Mouse (Mus musculus) CH12.LX (cell line): ENCODE measurements around the gene Exosc7. TPM values are rescaled to one million over a fixed set of nuclear protein-coding genes. Genes with fewer than 3 reads are reported as not detected.

Experiments
- DNase-seq: peaks from one replicate; pipeline ENCODE4 v3.0.0-alpha.2; 2013; ENCODE audit errors: extremely low read depth
- H3K27ac ChIP-seq: 2 replicates; pipeline ENCODE4 v1.5.1; 2012; ENCODE audit warnings: low read depth, mild to moderate bottlenecking, control low read depth, moderate library complexity; ENCODE audit not compliant: insufficient read depth
- H3K27me3 ChIP-seq: replicated peaks from 2 replicates; pipeline ENCODE3; 2012; ENCODE audit warnings: inconsistent platforms
- H3K36me3 ChIP-seq, 2 experiments: replicated peaks in 1 of 2; 2 replicates each; pipeline versions ENCODE3 to v1.6.1; 2012; ENCODE audit warnings: inconsistent platforms in 1 of 2, low read length in 1 of 2, mild to moderate bottlenecking in 1 of 2, mixed read lengths in 1 of 2, moderate library complexity in 1 of 2; ENCODE audit not compliant: control insufficient read depth in 1 of 2, insufficient read depth in 1 of 2
- H3K4me1 ChIP-seq, 2 experiments: 2 replicates each; pipeline ENCODE4 v1.6.1; 2012; ENCODE audit warnings: inconsistent platforms in 1 of 2, moderate library complexity in 1 of 2; ENCODE audit not compliant: insufficient read depth in 2 of 2, control insufficient read depth in 1 of 2
- H3K4me2 ChIP-seq: 2 replicates; pipeline ENCODE4 v1.6.1; 2012; ENCODE audit warnings: low read depth, mild to moderate bottlenecking, control low read depth; ENCODE audit not compliant: poor library complexity, insufficient read depth, severe bottlenecking
- H3K4me3 ChIP-seq, 3 experiments: fragments of 150-350 bp in 1 of 3; sonication (generic) in 1 of 3; replicated peaks in 1 of 3; 2 replicates each; pipeline versions ENCODE3 to v1.5.1; 2011 to 2012; ENCODE audit warnings: low read depth in 2 of 3, low read length in 2 of 3, mild to moderate bottlenecking in 2 of 3, moderate library complexity in 2 of 3, control low read depth in 1 of 3, improper control_type of control experiment in 1 of 3, inconsistent platforms in 1 of 3, mixed read lengths in 1 of 3; ENCODE audit not compliant: poor library complexity in 1 of 3
- H3K79me2 ChIP-seq: replicated peaks from 2 replicates; pipeline ENCODE4 v1.6.1; 2012; ENCODE audit warnings: mild to moderate bottlenecking, moderate library complexity; ENCODE audit not compliant: control insufficient read depth, poor library complexity, insufficient read depth, severe bottlenecking; ENCODE audit errors: extremely low read depth
- H3K9ac ChIP-seq: 2 replicates; pipeline ENCODE4 v1.6.1; 2012; ENCODE audit warnings: low read depth, mild to moderate bottlenecking, control low read depth, moderate library complexity; ENCODE audit not compliant: insufficient read depth
- H3K9me3 ChIP-seq: replicated peaks from 2 replicates; pipeline ENCODE3; 2012; ENCODE audit warnings: low read length, inconsistent platforms, mixed read lengths
- BHLHE40 ChIP-seq: IDR thresholded peaks from 2 replicates; pipeline ENCODE4 v1.6.1; 2011; ENCODE audit warnings: mild to moderate bottlenecking, low read depth, low read length, improper control_type of control experiment
- CHD2 ChIP-seq: IDR thresholded peaks from 2 replicates; pipeline ENCODE4 v1.6.1; 2011; ENCODE audit warnings: low read length, improper control_type of control experiment
- E2F4 ChIP-seq: IDR thresholded peaks from 2 replicates; pipeline ENCODE4 v1.6.1; 2011; ENCODE audit warnings: low read depth, low read length, improper control_type of control experiment; ENCODE audit not compliant: insufficient replicate concordance
- ELF1 ChIP-seq: IDR thresholded peaks from 2 replicates; pipeline ENCODE4 v1.6.1; 2014; ENCODE audit warnings: low read depth, mild to moderate bottlenecking, inconsistent platforms, low read length, improper control_type of control experiment
- EP300 ChIP-seq: IDR thresholded peaks from 2 replicates; pipeline ENCODE4 v1.6.1; 2011; ENCODE audit warnings: low read length, improper control_type of control experiment
- ETS1 ChIP-seq: conservative IDR thresholded peaks from 2 replicates; pipeline ENCODE4 v1.6.1; 2012; ENCODE audit warnings: low read depth, mild to moderate bottlenecking, inconsistent platforms, low read length, improper control_type of control experiment, moderate library complexity
- HCFC1 ChIP-seq: IDR thresholded peaks from 2 replicates; pipeline ENCODE4 v1.6.1; 2012; ENCODE audit warnings: low read depth, mild to moderate bottlenecking, inconsistent platforms, low read length, improper control_type of control experiment
- IRF4 ChIP-seq: IDR thresholded peaks from 2 replicates; pipeline ENCODE4 v1.6.1; 2014; ENCODE audit warnings: low read depth, mild to moderate bottlenecking, inconsistent platforms, low read length, improper control_type of control experiment
- JUN ChIP-seq: IDR thresholded peaks from 2 replicates; pipeline ENCODE4 v1.6.1; 2011; ENCODE audit warnings: low read depth, mild to moderate bottlenecking, low read length, improper control_type of control experiment, moderate library complexity; ENCODE audit not compliant: insufficient read depth
- JUND ChIP-seq: conservative IDR thresholded peaks from 2 replicates; pipeline ENCODE4 v1.6.1; 2011; ENCODE audit warnings: low read depth, low read length, improper control_type of control experiment
- MAFK ChIP-seq: IDR thresholded peaks from 2 replicates; pipeline ENCODE4 v1.6.1; 2011; ENCODE audit warnings: low read length, improper control_type of control experiment; ENCODE audit not compliant: insufficient replicate concordance
- MAX ChIP-seq: IDR thresholded peaks from 2 replicates; pipeline ENCODE4 v1.6.1; 2011; ENCODE audit warnings: low read length, improper control_type of control experiment
- MAZ ChIP-seq: IDR thresholded peaks from 2 replicates; pipeline ENCODE4 v1.6.1; 2012; ENCODE audit warnings: low read depth, mild to moderate bottlenecking, inconsistent platforms, low read length, improper control_type of control experiment, moderate library complexity
- MXI1 ChIP-seq: IDR thresholded peaks from 2 replicates; pipeline ENCODE4 v1.6.1; 2011; ENCODE audit warnings: mild to moderate bottlenecking, low read depth, low read length, improper control_type of control experiment
- MYC ChIP-seq: IDR thresholded peaks from 2 replicates; pipeline ENCODE4 v1.6.1; 2011; ENCODE audit warnings: low read depth, mild to moderate bottlenecking, improper control_type of control experiment, low read length
- NELFE ChIP-seq: IDR thresholded peaks from 2 replicates; pipeline ENCODE4 v1.6.1; 2011; ENCODE audit warnings: low read depth, low read length, improper control_type of control experiment
- NRF1 ChIP-seq: IDR thresholded peaks from 2 replicates; pipeline ENCODE4 v1.6.1; 2014; ENCODE audit warnings: low read depth, mild to moderate bottlenecking, inconsistent platforms, low read length, improper control_type of control experiment, moderate library complexity
- PAX5 ChIP-seq: IDR thresholded peaks from 2 replicates; pipeline ENCODE4 v1.6.1; 2012; ENCODE audit warnings: low read length, inconsistent platforms, mixed read lengths
- POLR2A ChIP-seq: IDR thresholded peaks from 2 replicates; pipeline ENCODE4 v1.6.1; 2011; ENCODE audit warnings: low read depth, mild to moderate bottlenecking, improper control_type of control experiment, low read length
- POLR2AphosphoS2 ChIP-seq: IDR thresholded peaks from 2 replicates; pipeline ENCODE4 v1.6.1; 2011; ENCODE audit warnings: low read depth, low read length, improper control_type of control experiment
- RAD21 ChIP-seq: IDR thresholded peaks from 2 replicates; pipeline ENCODE4 v1.6.1; 2011; ENCODE audit warnings: low read depth, mild to moderate bottlenecking, low read length, improper control_type of control experiment, moderate library complexity
- SIN3A ChIP-seq: IDR thresholded peaks from 2 replicates; pipeline ENCODE4 v1.6.1; 2012; ENCODE audit warnings: low read length, improper control_type of control experiment, inconsistent platforms
- SMC3 ChIP-seq: IDR thresholded peaks from 2 replicates; pipeline ENCODE4 v1.6.1; 2011; ENCODE audit warnings: low read depth, low read length, improper control_type of control experiment
- TCF12 ChIP-seq: IDR thresholded peaks from 2 replicates; pipeline ENCODE4 v1.6.1; 2014; ENCODE audit warnings: low read depth, mild to moderate bottlenecking, inconsistent platforms, low read length, improper control_type of control experiment
- UBTF ChIP-seq: IDR thresholded peaks from 2 replicates; pipeline ENCODE4 v1.6.1; 2012; ENCODE audit warnings: low read depth, mild to moderate bottlenecking, inconsistent platforms, low read length, improper control_type of control experiment, moderate library complexity
- USF1 ChIP-seq: IDR thresholded peaks from 2 replicates; pipeline ENCODE4 v1.6.1; 2014; ENCODE audit warnings: low read depth, mild to moderate bottlenecking, inconsistent platforms, low read length, improper control_type of control experiment
- ZNF384 ChIP-seq: IDR thresholded peaks from 2 replicates; pipeline ENCODE4 v1.6.1; 2012; ENCODE audit warnings: low read depth, low read length, improper control_type of control experiment, inconsistent platforms
- dilution Hi-C: fragments of 300-500 bp; cut with MboI; formaldehyde crosslinking; loops from 2 replicates; pipeline ENCODE4 v1.14.3; 2020; ENCODE audit warnings: low sequenced_read_pairs; ENCODE audit not compliant: extremely low pct_unique_long_range_greater_than_20kb, extremely low pct_ligation_motif_present
- in situ Hi-C: fragments of 300-500 bp; cut with MboI; formaldehyde crosslinking; loops from 3 replicates; pipeline ENCODE4 v1.14.3; 2019; ENCODE audit warnings: low sequenced_read_pairs, low pct_ligation_motif_present, low pct_unique_long_range_greater_than_20kb, mixed read lengths
- polyA plus RNA-seq: library from polyadenylated mRNA; unstranded; fragments of >175 nt; gene quantifications from 2 replicates; pipeline ENCODE4 v1.2.1, GENCODE M21; 2012; ENCODE audit warnings: low read depth; ENCODE audit not compliant: insufficient read length
- total RNA-seq, 2 experiments: library from RNA; depleted of rRNA; stranded (reverse); fragments of 300-350 nt in 1 of 2; fragments of >200 nt in 1 of 2; gene quantifications; 2 replicates each; pipeline ENCODE4 v1.2.3; 2012 to 2014

Exosc7 gene
- total and polyA plus RNA-seq, 3 experiments = 135 to 143 (median 139) TPM

- no peak overlapping the region for H3K27ac ChIP-seq
- H3K4me3 ChIP-seq = no peak overlapping the region
- H3K79me2 ChIP-seq = no peaks in the 10 kb centered on the region
- no peaks in the 10 kb centered on the region for H3K9me3 ChIP-seq
- peaks cover 67 to 100% of the 10 kb centered on the region in 2 experiments for H3K36me3 ChIP-seq
- dilution Hi-C loops = no loop called here
- no peak overlapping the region for H3K9ac ChIP-seq
- H3K27me3 ChIP-seq = no peaks in the 10 kb centered on the region
- H3K4me1 ChIP-seq = no peaks in the 10 kb centered on the region
- no peak for DNase-seq
- in situ Hi-C loops = no loop called here
- no peak for TF ChIP-seq POLR2A
- no peak for TF ChIP-seq SMC3
- no peak for TF ChIP-seq TCF12
- TF ChIP-seq MYC = no peak
- TF ChIP-seq MAX = no peak
- no peak for TF ChIP-seq USF1
- no peak for TF ChIP-seq CHD2
- no peak for TF ChIP-seq POLR2AphosphoS2
- TF ChIP-seq NRF1 = no peak
- no peak for TF ChIP-seq JUND
- TF ChIP-seq BHLHE40 = no peak
- no peak for TF ChIP-seq MAFK
- no peak for TF ChIP-seq ETS1
- TF ChIP-seq E2F4 = no peak
- TF ChIP-seq ZNF384 = no peak
- no peak for TF ChIP-seq SIN3A
- TF ChIP-seq, all 38 proteins: peak for 0
- no peak overlapping the region for H3K4me2 ChIP-seq
These were observed 33.9 kb upstream of the Exosc7 start for GRCm38 (mm10) chr9:123079149-123079548.

- Histone ChIP-seq H3K4me1 (no peaks in the 10 kb centered on the region), H3K27ac (no peak overlapping the region), H3K9ac (no peak overlapping the region), H3K4me2 (no peak overlapping the region), H3K79me2 (no peaks in the 10 kb centered on the region), H3K27me3 (no peaks in the 10 kb centered on the region), H3K9me3 (no peaks in the 10 kb centered on the region), H3K4me3 (no peak overlapping the region), H3K36me3 (peaks cover 69 to 100% of the 10 kb centered on the region in 2 experiments)
- dilution Hi-C loops (no loop called here), in situ Hi-C loops (no loop called here)
- no peak for DNase-seq
- no peak for TF ChIP-seq USF1
- no peak for TF ChIP-seq JUND
- TF ChIP-seq PAX5 = no peak
- TF ChIP-seq IRF4 = no peak
- TF ChIP-seq MYC = no peak
- TF ChIP-seq RAD21 = no peak
- no peak for TF ChIP-seq MAZ
- no peak for TF ChIP-seq HCFC1
- TF ChIP-seq POLR2AphosphoS2 = no peak
- TF ChIP-seq UBTF = no peak
- TF ChIP-seq JUN = no peak
- TF ChIP-seq ELF1 = no peak
- TF ChIP-seq MXI1 = no peak
- no peak for TF ChIP-seq NELFE
- TF ChIP-seq POLR2A = no peak
- TF ChIP-seq ETS1 = no peak
- no peak for TF ChIP-seq SIN3A
- no peak for TF ChIP-seq EP300
These were observed 32.7 kb upstream of the Exosc7 start for GRCm38 (mm10) chr9:123080355-123080754.
